Mouse (Mus musculus) gastrocnemius, postnatal 25 days (tissue): ENCODE measurements around the gene Lrp2bp. TPM values are rescaled to one million over a fixed set of nuclear protein-coding genes. Genes with fewer than 3 reads are reported as not detected.

ENCODE experiments used
- DNase-seq: peaks from one replicate; pipeline ENCODE4 v3.0.0; 2022
- total RNA-seq, 2 experiments: library from RNA; stranded (reverse); gene quantifications; 1 replicate in 1 of 2; 2 replicates in 1 of 2; pipeline ENCODE4 v1.2.3; 2021

Gene Lrp2bp
- total RNA-seq, 2 experiments from 2014 or later = 1.6 to 1.7 TPM

DNA sequence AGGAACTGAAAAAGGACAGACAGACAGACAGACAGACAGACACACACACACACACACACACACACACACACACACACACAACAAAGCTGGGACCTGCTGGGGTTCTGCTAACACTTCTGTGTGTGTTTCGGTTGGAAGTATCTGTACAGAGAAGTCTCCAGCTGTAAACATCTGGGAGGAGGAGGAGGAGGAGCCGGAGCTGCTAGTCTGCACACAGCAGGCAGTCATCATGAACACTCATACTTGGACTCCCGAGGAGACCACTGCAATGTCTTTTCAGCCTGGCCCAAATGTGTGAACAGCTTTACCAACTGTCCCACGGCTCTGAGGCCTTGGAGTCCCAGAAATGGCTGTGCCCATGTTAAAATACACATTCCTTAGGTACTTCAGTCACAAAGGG is 25.3 kb downstream of the Lrp2bp start:
- no peak for DNase-seq

DNA sequence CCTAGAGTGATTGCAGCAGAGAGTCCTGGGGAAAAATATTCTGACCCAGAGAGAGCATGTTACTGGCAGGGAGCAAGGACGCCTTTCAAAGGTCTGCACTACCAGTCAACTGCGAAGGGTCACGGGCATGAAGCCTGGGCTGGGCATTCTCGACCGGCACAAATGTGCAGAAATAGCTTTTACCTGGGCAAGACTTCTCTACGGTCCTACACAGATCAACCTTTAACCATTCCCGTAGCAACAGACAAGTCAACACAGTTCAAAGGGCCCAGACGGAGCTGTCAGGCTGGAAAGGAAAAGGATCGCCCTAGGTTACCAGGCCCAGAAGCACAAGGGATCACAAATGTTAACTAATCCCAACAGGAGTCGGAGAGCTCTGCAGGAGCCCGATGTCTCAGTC is 37.1 kb downstream of the Lrp2bp start:
- DNase-seq = no peak

DNA sequence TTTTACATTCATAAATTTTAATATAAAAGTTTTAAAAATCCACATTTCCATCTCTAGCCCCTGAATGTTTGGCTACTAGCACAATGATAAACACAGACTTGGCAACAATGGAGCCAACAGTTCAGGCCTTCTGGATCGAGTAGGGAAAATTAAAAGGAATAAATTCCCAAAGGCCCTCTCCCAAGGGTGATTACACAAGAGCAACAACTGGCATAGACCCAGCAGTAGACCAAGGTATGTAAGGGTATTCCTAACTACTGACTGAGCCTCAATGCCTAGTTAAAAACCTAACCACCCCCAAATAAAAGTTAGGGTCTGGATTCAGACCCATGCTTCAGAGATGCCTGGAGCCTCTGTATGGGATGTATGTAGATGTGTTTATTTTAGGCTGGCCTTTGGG is 40.6 kb downstream of the Lrp2bp start:
- no peak for DNase-seq

DNA sequence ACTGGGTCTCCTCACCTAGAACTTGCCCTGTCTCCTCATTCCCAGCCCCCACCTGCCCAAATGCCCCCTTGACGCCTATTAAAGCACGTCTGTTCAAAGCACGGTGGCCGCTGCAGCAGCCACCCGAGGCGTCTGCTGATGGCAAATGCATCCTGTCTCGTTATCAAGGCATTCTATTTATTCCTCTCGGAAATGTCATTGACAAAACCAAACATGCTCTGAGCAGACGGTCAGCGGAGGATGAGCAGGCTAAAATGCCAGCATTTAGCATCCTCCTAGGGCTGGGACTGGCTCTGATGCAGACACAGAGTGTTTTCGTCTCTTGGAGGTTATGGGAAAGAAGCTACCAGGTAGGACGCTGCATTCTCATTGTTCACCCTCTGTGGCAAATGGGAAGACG is 41.2 kb downstream of the Lrp2bp start:
- DNase-seq = no peak

DNA sequence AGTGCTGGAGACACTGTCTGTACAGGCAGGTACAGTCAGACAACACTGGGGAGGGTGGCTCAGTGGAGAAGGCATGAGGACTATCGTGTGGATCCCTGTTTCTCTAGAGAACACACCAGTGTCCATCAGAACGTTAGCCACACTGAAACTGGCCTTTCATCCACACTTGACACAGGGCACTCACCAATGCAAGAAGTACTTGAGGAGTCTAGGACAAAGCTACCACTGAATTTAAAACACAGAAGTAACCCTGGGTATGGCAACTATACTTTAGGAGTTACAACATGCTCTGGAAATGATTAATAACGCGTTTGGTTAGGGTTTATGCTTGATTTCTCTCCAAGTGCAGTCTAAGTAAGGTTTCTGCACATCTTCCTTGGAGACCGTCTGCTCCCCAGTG is 73.7 kb downstream of the Lrp2bp start:
- no peak for DNase-seq

DNA sequence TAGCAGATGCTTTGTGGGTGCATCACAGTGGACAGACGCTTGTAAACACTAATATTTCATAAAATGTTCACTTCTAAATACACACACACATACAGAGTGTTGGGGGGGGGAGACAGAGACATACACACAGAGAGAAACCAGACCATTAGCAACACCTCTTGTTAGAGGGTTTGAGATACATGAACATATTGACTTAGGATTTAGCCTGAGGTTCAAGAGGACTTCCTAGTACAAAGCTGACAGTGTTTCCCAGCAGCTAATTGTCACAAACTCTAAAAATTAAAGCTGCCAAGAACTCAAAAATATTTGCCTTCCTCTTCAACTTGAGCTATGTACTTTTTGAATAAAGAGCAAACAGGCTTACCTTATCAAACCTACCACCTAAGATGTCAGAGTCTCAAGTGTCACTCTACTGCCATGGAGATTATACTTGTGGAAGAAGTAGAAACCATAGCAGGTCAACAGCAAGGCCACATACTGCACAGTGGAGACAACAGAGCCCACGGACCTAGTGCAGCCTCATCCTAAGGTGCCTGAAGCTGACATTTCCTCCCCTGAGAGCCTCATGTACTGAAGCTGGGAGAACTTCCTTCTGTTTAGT is 74.5 kb downstream of the Lrp2bp start:
- DNase-seq = no peak

DNA sequence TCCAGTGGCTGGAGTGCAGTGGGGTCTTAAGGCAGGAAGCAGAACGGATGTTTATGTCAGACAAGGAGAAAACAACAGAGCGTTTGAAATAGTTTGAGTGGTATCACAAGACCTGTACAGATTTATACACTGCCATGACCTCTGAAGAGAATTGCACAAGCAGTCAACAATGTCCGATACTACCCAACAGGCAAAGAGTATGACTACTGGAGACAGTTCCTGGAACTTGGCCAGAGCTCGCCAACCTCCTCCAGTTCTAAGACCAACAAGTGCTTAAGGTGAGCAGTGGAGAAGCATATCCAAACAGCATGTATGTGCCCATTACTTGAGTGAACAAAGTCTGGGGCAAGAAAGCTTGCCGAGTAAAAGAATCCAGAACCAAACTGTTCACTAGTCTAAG is 76.1 kb downstream of the Lrp2bp start:
- no peak for DNase-seq

DNA sequence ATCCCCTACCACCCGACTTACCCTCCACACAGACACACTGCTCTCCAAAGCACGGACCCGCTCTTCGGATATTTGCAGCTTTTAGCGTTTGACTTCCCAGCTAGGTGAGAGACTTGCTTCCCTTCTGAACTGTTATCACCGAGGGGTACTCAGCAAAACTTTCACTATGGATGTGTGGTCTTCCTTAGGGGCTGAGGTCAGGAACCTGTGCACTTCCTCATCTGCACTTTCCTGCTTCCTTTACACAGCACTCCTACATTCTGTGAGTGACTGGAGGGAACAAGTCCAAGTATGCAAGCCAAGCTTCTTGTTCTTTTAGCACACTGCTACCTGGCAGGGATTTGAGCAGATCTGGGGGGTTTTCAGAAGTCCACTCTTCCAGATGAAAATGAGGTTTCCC is 79.8 kb downstream of the Lrp2bp start:
- no peak for DNase-seq

Other genes with a start within 250 kb of the Lrp2bp start
- gene Pdlim3, start 113.8 kb upstream of the Lrp2bp start, total RNA-seq = 100 to 1,000 TPM; 619 to 821 TPM
- gene Ccdc110, start 64.7 kb upstream of the Lrp2bp start, total RNA-seq = not detected
- under 1 TPM; 0.16 to 0.61 TPM for gene 1700029J07Rik, start 24.1 kb upstream of the Lrp2bp start, total RNA-seq
- 10 to 100 TPM; 39.0 to 41.3 TPM for gene Ufsp2, start 23.8 kb upstream of the Lrp2bp start, total RNA-seq
- gene Ankrd37, start 6.4 kb downstream of the Lrp2bp start, total RNA-seq = 1 to 10 TPM; 2.2 to 3.2 TPM
- 10 to 100 TPM; 11.1 to 11.3 TPM for gene Cfap97, start 152.5 kb downstream of the Lrp2bp start, total RNA-seq
- 1 to 10 TPM; 4.7 to 5.5 TPM for gene Snx25, start 152.9 kb downstream of the Lrp2bp start, total RNA-seq
- 1,000 to 10,000 TPM; 2,973 to 3,130 TPM for gene Slc25a4, start 212.0 kb downstream of the Lrp2bp start, total RNA-seq